ENCODE assay signal across 24 mouse cellular contexts in genomic region chr17:30018927-30019610, GRCm38 (mm10). TPM values are rescaled to one million over a fixed set of nuclear protein-coding genes. Genes with fewer than 3 reads are reported as not detected.
DNase-seq lines count a peak whose midpoint lies in the region; ATAC-seq and TF ChIP-seq lines count a peak whose summit lies in the region.
"Had no signal": no experiment of that assay in that cellular context is flagged by ENCODE, and none has a peak within 500 bp of the region (broad histone marks: within the 10 kb centered on the region; RNA-seq: fewer than 3 reads in every experiment).

No protein-coding gene starts in this region.

- H3K27me3 ChIP-seq in kidney, embryonic 14.5 days (ENCODE audit: control insufficient read depth, insufficient read depth, low read length), result no peaks in the 10 kb centered on the region
- H3K27me3 ChIP-seq in liver, postnatal 0 days (ENCODE audit: insufficient read depth, low read length), result no peaks in the 10 kb centered on the region
- no peaks in the 10 kb centered on the region for H3K27me3 ChIP-seq in liver, embryonic 12.5 days (replicated peaks)
- no peaks in the 10 kb centered on the region for H3K27me3 ChIP-seq in stomach, embryonic 15.5 days (replicated peaks)
- H3K27me3 ChIP-seq in stomach, postnatal 0 days (ENCODE audit: control insufficient read depth, insufficient read depth, low read length), result no peaks in the 10 kb centered on the region
- H3K27me3 ChIP-seq in stomach, embryonic 16.5 days (ENCODE audit: control insufficient read depth, insufficient read depth, low read length), result no peaks in the 10 kb centered on the region
- H3K27me3 ChIP-seq: CH12.LX; forebrain, embryonic 15.5 days; heart, embryonic 15.5 days; hindbrain, embryonic 13.5 days; Patski had no signal

- H3K27ac ChIP-seq in kidney, embryonic 14.5 days (ENCODE audit: low read depth, low read length), result peak overlapping the region; percentile 24; the same call in 1 of the 2 replicates
- 0 out of 2 replicates have a peak overlapping the region, but pooled peaks have one; percentile 22 for H3K27ac ChIP-seq in liver, postnatal 0 days (ENCODE audit: low read depth)
- no peak overlapping the region for H3K27ac ChIP-seq in liver, embryonic 12.5 days
- H3K27ac ChIP-seq in stomach, embryonic 15.5 days, result peak overlapping the region; percentile 51; the same call in 1 of the 2 replicates
- no peak overlapping the region for H3K27ac ChIP-seq in stomach, postnatal 0 days (replicated peaks)
- H3K27ac ChIP-seq in stomach, embryonic 16.5 days (ENCODE audit: low read length), result peak overlapping the region; percentile 37; the same call in 1 of the 2 replicates
- H3K27ac ChIP-seq: embryonic facial prominence, embryonic 10.5 days; forebrain, embryonic 10.5 days; forebrain, embryonic 15.5 days; heart, adult 2 months; heart, embryonic 15.5 days; hindbrain, embryonic 13.5 days had no signal

- H3K36me3 ChIP-seq in kidney, embryonic 14.5 days (ENCODE audit: control insufficient read depth, insufficient read depth, low read length), result 0 out of 2 replicates have a peak, but pooled peaks cover 2% of the 10 kb centered on the region
- H3K36me3 ChIP-seq in liver, postnatal 0 days (replicated peaks; ENCODE audit: insufficient read depth, low read length), result no peaks in the 10 kb centered on the region; the same call in 1 of the 2 replicates
- H3K36me3 ChIP-seq in liver, embryonic 12.5 days, result peaks cover 4% of the 10 kb centered on the region; the same call in 1 of the 2 replicates
- H3K36me3 ChIP-seq in stomach, embryonic 15.5 days, result no peaks in the 10 kb centered on the region
- H3K36me3 ChIP-seq in stomach, postnatal 0 days (ENCODE audit: control insufficient read depth, insufficient read depth, low read length), result no peaks in the 10 kb centered on the region; the same call in 1 of the 2 replicates
- no peaks in the 10 kb centered on the region for H3K36me3 ChIP-seq in stomach, embryonic 16.5 days (ENCODE audit: control insufficient read depth, insufficient read depth, low read length)
- H3K36me3 ChIP-seq: forebrain, embryonic 15.5 days; heart, embryonic 15.5 days; hindbrain, embryonic 13.5 days had no signal

- no peak overlapping the region for H3K9ac ChIP-seq in kidney, embryonic 14.5 days (ENCODE audit: low read depth, low read length)
- H3K9ac ChIP-seq in liver, postnatal 0 days (replicated peaks), result no peak overlapping the region
- H3K9ac ChIP-seq in liver, embryonic 12.5 days, result no peak overlapping the region
- no peak overlapping the region for H3K9ac ChIP-seq in stomach, embryonic 15.5 days
- no peak overlapping the region for H3K9ac ChIP-seq in stomach, postnatal 0 days (ENCODE audit: low read length)
- H3K9ac ChIP-seq in stomach, embryonic 16.5 days (ENCODE audit: low read length), result no peak overlapping the region
- H3K9ac ChIP-seq: forebrain, embryonic 15.5 days; heart, embryonic 15.5 days; hindbrain, embryonic 13.5 days had no signal

- no peak overlapping the region for H3K4me3 ChIP-seq in kidney, embryonic 14.5 days (ENCODE audit: low read length)
- no peak overlapping the region for H3K4me3 ChIP-seq in liver, postnatal 0 days (ENCODE audit: low read depth, low read length)
- no peak overlapping the region for H3K4me3 ChIP-seq in liver, embryonic 12.5 days
- H3K4me3 ChIP-seq in stomach, embryonic 15.5 days (replicated peaks), result no peak overlapping the region
- H3K4me3 ChIP-seq in stomach, postnatal 0 days (ENCODE audit: low read depth, low read length), result no peak overlapping the region
- H3K4me3 ChIP-seq in stomach, embryonic 16.5 days (replicated peaks; ENCODE audit: low read length), result no peak overlapping the region
- H3K4me3 ChIP-seq: embryonic facial prominence, embryonic 10.5 days; forebrain, embryonic 10.5 days; forebrain, embryonic 15.5 days; heart, adult 2 months; heart, embryonic 15.5 days; hindbrain, embryonic 13.5 days had no signal

- H3K4me1 ChIP-seq in kidney, embryonic 14.5 days (ENCODE audit: control insufficient read depth, insufficient read depth, low read length), result peaks cover 13% of the 10 kb centered on the region; the same call in 1 of the 2 replicates
- H3K4me1 ChIP-seq in liver, postnatal 0 days (ENCODE audit: insufficient read depth), result peaks cover 13% of the 10 kb centered on the region
- H3K4me1 ChIP-seq in liver, embryonic 12.5 days, result peaks cover 5% of the 10 kb centered on the region; the same call in 1 of the 2 replicates
- peaks cover 18% of the 10 kb centered on the region for H3K4me1 ChIP-seq in stomach, embryonic 15.5 days
- no peaks in the 10 kb centered on the region for H3K4me1 ChIP-seq in stomach, postnatal 0 days (replicated peaks; ENCODE audit: control insufficient read depth, insufficient read depth)
- H3K4me1 ChIP-seq in stomach, embryonic 16.5 days (ENCODE audit: control insufficient read depth, insufficient read depth, low read length), result peaks cover 26% of the 10 kb centered on the region

- no peak for TF ChIP-seq CTCF in liver, postnatal 0 days (IDR thresholded peaks at IDR 0.05; ENCODE audit: low read depth)
- no peak for TF ChIP-seq CTCF in stomach, postnatal 0 days (IDR thresholded peaks at IDR 0.05; ENCODE audit: low read depth)

- 62% methylated on average over 12 of the region's 12 CpGs for WGBS in kidney, embryonic 14.5 days
- 65% methylated on average over 12 of the region's 12 CpGs for WGBS in liver, postnatal 0 days (ENCODE audit: insufficient replicate concordance)
- 71% methylated on average over 12 of the region's 12 CpGs for WGBS in liver, embryonic 12.5 days (ENCODE audit: insufficient replicate concordance)
- 56% methylated on average over 12 of the region's 12 CpGs for WGBS in stomach, embryonic 15.5 days
- WGBS in stomach, postnatal 0 days, result 47% methylated on average over 12 of the region's 12 CpGs
- 51% methylated on average over 12 of the region's 12 CpGs for WGBS in stomach, embryonic 16.5 days

- TF ChIP-seq EP300 in liver, postnatal 0 days (IDR thresholded peaks at IDR 0.05; ENCODE audit: low read depth), result no peak
- no peak for TF ChIP-seq EP300 in stomach, postnatal 0 days (optimal IDR thresholded peaks at IDR 0.05)

- no peak overlapping the region for H3K4me2 ChIP-seq in kidney, embryonic 14.5 days (replicated peaks; ENCODE audit: low read depth, low read length)
- no peak overlapping the region for H3K4me2 ChIP-seq in liver, postnatal 0 days (ENCODE audit: low read depth, low read length)
- no peak overlapping the region for H3K4me2 ChIP-seq in liver, embryonic 12.5 days
- peak overlapping the region; percentile 26; the same call in 1 of the 2 replicates for H3K4me2 ChIP-seq in stomach, embryonic 15.5 days
- no peak overlapping the region; the same call in 1 of the 2 replicates for H3K4me2 ChIP-seq in stomach, postnatal 0 days (replicated peaks; ENCODE audit: low read depth)
- H3K4me2 ChIP-seq in stomach, embryonic 16.5 days (ENCODE audit: low read depth, low read length), result 0 out of 2 replicates have a peak overlapping the region, but pooled peaks have one; percentile 0
- H3K4me2 ChIP-seq: forebrain, embryonic 15.5 days; heart, embryonic 11.5 days; heart, embryonic 15.5 days; hindbrain, embryonic 13.5 days had no signal

- no peaks in the 10 kb centered on the region for H3K9me3 ChIP-seq in kidney, embryonic 14.5 days (ENCODE audit: control insufficient read depth, low read length)
- H3K9me3 ChIP-seq in liver, postnatal 0 days (ENCODE audit: low read length), result no peaks in the 10 kb centered on the region
- no peaks in the 10 kb centered on the region for H3K9me3 ChIP-seq in liver, embryonic 12.5 days (replicated peaks)
- H3K9me3 ChIP-seq in stomach, embryonic 15.5 days, result no peaks in the 10 kb centered on the region
- H3K9me3 ChIP-seq in stomach, postnatal 0 days (ENCODE audit: control insufficient read depth, low read length), result no peaks in the 10 kb centered on the region
- no peaks in the 10 kb centered on the region for H3K9me3 ChIP-seq in stomach, embryonic 16.5 days (replicated peaks; ENCODE audit: control insufficient read depth, low read length)
- H3K9me3 ChIP-seq: embryonic facial prominence, embryonic 10.5 days; forebrain, embryonic 15.5 days; heart, embryonic 15.5 days; hindbrain, embryonic 13.5 days had no signal

- ATAC-seq in kidney, embryonic 14.5 days (ENCODE audit: low FRiP score, low TSS enrichment), result no peak
- ATAC-seq in liver, postnatal 0 days, result no peak
- ATAC-seq in liver, embryonic 12.5 days, result no peak
- no peak for ATAC-seq in stomach, embryonic 15.5 days (ENCODE audit: insufficient read depth, low FRiP score, low read depth)
- no peak for ATAC-seq in stomach, postnatal 0 days (ENCODE audit: low FRiP score, low TSS enrichment)
- no peak for ATAC-seq in stomach, embryonic 16.5 days (ENCODE audit: insufficient read depth, low FRiP score)
- ATAC-seq: activated CD4-positive, CD25-positive, alpha-beta regulatory T cell, adult 4 months; forebrain, embryonic 15.5 days; Patski had no signal

- DNase-seq in kidney, postnatal 25 days, result no peak
- no peak for DNase-seq in liver, postnatal 0 days
- DNase-seq in stomach, postnatal 0 days (ENCODE audit: low spot score), result no peak
- DNase-seq in adrenal gland, postnatal 25 days, result no peak
- DNase-seq: adrenal gland, postnatal 14 days; cerebellum, adult 18-20 months; cerebellum, adult 9-11 months; cerebellum, postnatal 36 days; gastrocnemius, postnatal 14 days; heart, adult 2 months; heart, postnatal 14 days had no signal

RNA-seq across cellular contexts. Expression of gene Zfand3, which starts 14.5 kb away (rescaled TPM):
- 49.1 and 51.6 TPM in 2 replicates for polyA plus RNA-seq in kidney, embryonic 14.5 days (2014; fragmentation: Nextera tagmentation; extraction: Ambion mirVana)
- 24.7 and 26.2 TPM in 2 replicates for polyA plus RNA-seq in liver, postnatal 0 days (2015; fragmentation: Nextera tagmentation; extraction: Ambion mirVana)
- polyA plus RNA-seq in liver, embryonic 12.5 days (2016; fragmentation: Nextera tagmentation; extraction: Ambion mirVana), result 18.8 and 19.9 TPM in 2 replicates
- 44.8 and 49.4 TPM in 2 replicates for polyA plus RNA-seq in stomach, embryonic 15.5 days (2015; fragmentation: Nextera tagmentation; extraction: Ambion mirVana)
- 35.5 and 36.0 TPM in 2 replicates for polyA plus RNA-seq in stomach, postnatal 0 days (2015; fragmentation: Nextera tagmentation; extraction: Ambion mirVana)
- 34.2 and 40.3 TPM in 2 replicates for polyA plus RNA-seq in stomach, embryonic 16.5 days (2015; fragmentation: Nextera tagmentation; extraction: Ambion mirVana)
- 138 and 144 TPM in 2 replicates for total RNA-seq in adrenal gland, postnatal 25 days (2021)

RNA-seq across cellular contexts. Expression of gene Mdga1, which starts 49.2 kb away (rescaled TPM):
- polyA plus RNA-seq in kidney, embryonic 14.5 days (2014; fragmentation: Nextera tagmentation; extraction: Ambion mirVana), result 1.0 and 1.6 TPM in 2 replicates
- 2.0 and 2.2 TPM in 2 replicates for polyA plus RNA-seq in liver, postnatal 0 days (2015; fragmentation: Nextera tagmentation; extraction: Ambion mirVana)
- 1.7 TPM in 2 replicates for polyA plus RNA-seq in liver, embryonic 12.5 days (2016; fragmentation: Nextera tagmentation; extraction: Ambion mirVana)
- polyA plus RNA-seq in stomach, embryonic 15.5 days (2015; fragmentation: Nextera tagmentation; extraction: Ambion mirVana), result 3.6 and 3.9 TPM in 2 replicates
- polyA plus RNA-seq in stomach, postnatal 0 days (2015; fragmentation: Nextera tagmentation; extraction: Ambion mirVana), result 2.1 and 2.7 TPM in 2 replicates
- polyA plus RNA-seq in stomach, embryonic 16.5 days (2015; fragmentation: Nextera tagmentation; extraction: Ambion mirVana), result 2.9 and 3.5 TPM in 2 replicates
- 1.4 and 1.9 TPM in 2 replicates for total RNA-seq in adrenal gland, postnatal 25 days (2021)
- polyA plus RNA-seq: activated CD4-positive, CD25-positive, alpha-beta regulatory T cell, adult 4 months had no signal

Comparison
In these comparisons a context has a peak if more than half of its experiments do, and no peak if none do; other contexts are left out.
1. H3K27ac ChIP-seq: peak in kidney, embryonic 14.5 days (single experiment), liver, postnatal 0 days (single experiment), stomach, embryonic 15.5 days (single experiment) and stomach, embryonic 16.5 days (single experiment); none in liver, embryonic 12.5 days (single experiment) and stomach, postnatal 0 days (single experiment).
2. H3K4me2 ChIP-seq: peak in stomach, embryonic 15.5 days (single experiment) and stomach, embryonic 16.5 days (single experiment); none in kidney, embryonic 14.5 days (single experiment), liver, postnatal 0 days (single experiment), liver, embryonic 12.5 days (single experiment) and stomach, postnatal 0 days (single experiment).